Mouse (Mus musculus) ZHBTc4 (cell line): Measurements from ENCODE around the gene Hax1.

Experiments used
- DNase-seq: peaks from one replicate; pipeline ENCODE4 v3.0.0-alpha.2; 2011; ENCODE audit warnings: low read depth, low spot score

Gene Hax1

DNA sequence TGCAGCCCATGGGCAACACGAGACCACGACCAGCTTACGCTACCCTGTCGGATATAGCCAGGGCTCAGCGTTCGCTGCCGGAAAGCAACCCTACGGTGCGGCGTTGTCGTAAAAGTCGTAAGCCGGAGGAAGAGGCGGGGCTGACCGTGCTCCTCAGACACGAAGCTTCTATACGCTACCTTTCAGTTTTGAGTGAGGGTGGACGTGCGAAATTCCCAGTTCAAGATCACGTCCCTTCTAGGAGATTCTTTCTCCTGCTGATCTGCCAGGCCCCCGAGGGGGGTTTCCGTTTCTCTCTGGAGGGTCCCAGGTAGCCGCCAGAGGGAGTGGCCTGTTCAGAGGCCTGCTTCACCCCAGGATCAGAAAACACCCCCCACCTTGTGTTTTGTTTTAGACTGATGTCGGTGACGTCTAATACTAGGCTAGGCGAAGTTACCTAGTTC, at the start of gene Hax1:
Gene Hax1, minus strand, starts transcription at position 169 of the 443 bp plus-strand sequence.
- peak; percentile 98 for DNase-seq

DNA sequence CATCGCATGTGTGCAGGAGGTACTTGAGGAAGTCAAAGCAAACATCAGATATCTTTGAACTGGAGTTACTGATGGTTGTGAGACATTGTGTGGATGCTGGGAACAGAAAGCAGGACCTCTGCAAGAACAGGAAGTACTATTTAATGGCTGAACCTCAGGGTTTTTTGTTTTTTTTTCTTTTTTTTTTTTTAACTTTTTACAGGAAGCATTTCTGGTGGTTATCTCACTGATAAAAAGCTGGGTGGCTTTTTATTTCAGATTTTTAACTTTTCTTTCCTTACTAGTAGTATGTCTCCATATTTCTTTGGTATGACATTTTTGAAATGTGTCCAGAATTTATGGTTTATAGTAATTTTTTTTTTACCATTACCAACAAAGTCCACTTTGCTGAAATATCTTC, 37.7 kb upstream of the Hax1 start:
- no peak for DNase-seq

DNA sequence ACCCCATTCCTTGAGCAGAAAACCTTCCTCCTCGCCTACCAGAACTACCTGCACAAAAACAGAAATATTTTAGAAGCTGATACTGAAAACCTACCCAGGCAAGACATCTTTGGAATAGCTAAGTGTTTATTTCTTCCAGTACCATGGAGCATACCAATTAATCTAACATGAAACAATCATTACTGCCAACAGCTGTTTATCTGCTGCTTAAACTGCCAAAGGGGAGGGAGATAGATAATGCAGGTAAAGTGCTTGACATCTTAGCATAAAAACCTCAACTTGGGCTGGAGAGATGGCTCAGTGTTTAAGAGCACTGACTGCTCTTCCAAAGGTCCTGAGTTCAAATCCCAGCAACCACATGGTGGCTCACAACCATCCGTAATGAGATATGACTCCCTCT, 36.1 kb upstream of the Hax1 start:
- no peak for DNase-seq

DNA sequence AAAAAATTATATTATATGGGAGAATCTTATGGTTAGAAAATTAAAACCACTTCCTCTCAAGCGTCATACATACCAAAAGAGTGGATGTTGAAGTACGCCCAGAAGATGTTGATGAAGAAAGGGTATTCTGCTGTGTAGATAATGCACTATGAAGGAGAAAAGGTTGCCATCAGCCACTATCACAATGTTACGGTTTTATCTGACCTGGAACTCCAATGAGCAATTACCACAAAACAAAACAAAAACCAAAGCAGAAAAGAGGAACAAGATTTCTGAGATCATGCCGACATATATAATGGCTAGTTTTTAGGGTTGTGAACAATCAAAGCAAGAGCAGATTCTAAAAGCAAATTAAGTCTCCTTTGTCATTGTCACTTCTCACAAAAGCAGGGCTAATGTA, 18.0 kb upstream of the Hax1 start:
- DNase-seq, result no peak

DNA sequence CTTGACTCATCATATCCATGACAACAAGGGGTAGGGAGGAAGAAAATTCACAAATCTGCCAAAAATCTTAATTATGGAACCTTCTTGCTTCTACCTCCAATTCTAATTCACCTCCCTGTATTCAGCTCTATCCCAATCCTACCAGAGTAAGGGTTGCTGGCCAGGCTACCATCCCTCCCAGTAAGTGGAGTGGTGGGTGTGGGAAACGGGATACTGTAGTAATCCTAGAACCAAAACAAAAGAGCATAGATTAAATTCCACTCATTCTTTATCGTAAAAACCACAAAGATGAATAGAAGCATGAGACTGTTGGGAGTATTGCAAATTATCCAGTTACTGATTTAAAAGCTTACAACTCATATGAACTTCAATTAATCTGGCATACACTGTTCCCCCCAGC, 11.7 kb upstream of the Hax1 start:
- DNase-seq, result no peak

DNA sequence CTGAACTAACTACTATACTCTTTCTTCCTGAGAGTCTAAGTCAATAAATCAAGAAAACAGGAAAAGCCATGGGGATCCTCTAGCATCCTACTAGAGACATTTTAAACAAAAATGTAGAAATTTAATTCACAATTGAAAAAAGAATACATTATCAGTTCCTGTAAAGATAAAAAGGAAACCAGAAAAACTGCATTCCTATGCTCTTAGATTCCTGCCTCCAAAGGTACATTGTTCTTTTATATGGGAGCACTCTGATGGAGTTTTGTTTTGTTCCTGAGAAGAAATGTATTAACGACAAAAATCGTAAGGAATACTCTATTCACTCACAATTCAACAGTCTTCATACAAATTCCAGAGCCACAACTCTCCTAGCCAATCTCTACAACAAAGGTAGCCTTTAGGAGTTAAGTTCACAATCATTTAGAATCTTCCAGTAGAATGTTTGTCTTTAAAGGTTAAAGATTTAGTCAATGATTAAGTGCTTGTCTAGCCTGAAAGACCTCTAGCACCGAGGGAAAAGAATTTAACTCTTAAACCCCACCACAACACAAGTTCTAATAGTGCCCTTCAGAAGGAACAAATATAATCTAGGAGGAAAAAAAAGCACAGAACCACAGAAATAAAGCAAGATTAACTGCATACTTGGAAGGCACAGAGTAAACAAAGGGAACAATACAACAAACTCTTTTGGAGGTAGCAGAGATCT, 5.7 kb upstream of the Hax1 start:
- DNase-seq, result no peak

DNA sequence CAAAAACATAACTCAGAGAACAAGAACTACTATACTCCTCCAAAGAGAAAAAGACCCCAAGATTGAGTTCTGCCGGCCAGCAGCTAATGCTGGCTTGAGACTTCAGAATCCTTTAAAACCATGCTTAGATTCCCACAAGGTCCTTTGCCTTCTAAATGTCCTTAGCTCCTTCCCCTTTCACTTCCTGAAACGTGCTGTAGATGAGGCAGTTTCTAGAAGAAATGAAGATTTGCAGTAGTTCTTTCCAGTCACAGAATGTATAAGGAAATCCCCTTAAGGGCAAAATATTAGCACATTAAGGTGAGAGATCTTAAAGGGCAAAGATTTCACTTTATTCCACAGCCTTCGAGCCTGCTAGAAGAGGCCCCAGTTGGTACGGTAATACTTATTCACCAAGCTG, 1.2 kb upstream of the Hax1 start:
- DNase-seq, result no peak

DNA sequence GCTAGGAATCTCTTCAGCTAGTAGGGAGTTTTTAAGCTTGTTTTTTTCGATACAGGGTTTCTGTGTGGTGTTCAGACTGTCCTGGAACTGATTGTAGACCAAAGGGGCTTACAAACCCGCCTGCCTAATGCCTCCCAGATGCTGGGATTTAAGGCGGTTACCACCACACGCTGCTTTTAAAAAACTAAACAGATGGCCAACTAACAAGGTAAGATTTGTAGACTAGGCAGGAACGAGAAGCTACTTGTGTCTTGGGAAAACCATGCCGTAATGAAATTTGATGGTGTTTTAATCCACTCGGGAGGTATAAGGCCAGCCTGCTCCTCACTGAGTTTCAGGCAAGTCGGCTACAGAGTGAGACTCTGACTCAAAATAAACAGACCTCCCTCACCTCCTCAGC, 510 bp upstream of the Hax1 start:
- DNase-seq, result no peak

DNA sequence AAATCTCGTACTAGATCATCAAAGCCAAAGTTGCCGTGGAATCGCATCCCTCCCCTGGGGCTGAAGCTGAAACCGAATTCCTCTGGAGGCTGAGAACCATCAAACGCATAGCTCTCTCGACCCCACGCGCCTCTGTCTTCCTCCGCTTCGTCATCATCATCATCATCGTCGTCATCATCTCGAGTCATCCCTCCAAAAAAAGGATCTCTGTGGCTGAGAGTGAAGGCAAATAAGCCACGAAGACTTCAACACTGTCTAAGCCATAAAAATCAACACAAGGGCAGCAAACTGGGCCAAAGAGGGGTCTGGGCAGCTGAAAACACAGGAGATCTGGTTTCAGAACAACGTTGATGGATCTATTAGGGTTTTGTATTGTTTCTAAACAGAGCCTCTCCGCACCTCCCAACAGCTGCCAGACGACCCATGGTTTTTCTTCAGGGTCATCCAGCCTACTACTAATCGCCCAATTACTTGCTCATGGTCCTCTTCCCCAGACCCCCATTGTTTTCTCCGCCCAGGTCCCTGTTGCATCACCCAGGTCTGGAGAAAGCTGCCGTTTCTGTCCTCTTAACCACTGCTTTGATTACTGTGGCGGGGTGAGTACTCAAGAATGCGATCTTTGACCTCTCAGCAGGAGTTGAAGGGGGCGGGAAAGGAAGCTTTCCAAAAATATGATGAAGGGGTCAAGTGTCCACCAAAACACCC, 637 bp downstream of the Hax1 start:
- DNase-seq, result peak; percentile 76

DNA sequence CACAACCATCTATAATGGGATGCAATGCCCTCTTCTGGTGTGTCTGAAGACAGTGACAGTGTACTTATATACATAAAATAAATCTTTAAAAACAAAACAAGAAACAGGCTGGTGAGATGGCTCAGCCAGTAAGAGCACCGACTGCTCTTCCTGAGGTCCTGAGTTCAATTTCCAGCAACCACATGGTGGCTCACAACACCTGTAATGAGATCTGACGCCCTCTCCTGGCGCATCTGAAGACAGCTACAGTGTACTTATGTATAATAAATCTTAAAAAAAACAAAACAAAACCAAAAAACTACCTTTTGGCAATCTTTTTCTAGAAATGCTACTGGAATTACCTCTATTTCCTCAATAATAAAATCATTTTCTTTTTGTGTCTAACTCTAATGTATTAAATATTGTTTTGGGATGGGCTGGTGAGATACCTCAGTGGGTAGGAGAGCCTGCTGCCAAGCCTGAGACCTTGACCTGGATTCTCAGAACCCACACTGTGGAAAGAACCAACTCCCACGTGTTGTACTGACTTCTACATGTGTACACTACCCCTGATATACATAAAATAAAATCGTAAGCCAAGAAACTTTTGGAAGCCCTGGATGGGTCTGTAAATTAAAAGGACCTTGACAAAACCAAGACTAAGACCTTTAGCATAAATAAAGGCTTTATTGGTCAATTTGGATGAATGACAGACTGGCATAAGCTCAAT, 3.6 kb downstream of the Hax1 start:
- peak; percentile 50 for DNase-seq

DNA sequence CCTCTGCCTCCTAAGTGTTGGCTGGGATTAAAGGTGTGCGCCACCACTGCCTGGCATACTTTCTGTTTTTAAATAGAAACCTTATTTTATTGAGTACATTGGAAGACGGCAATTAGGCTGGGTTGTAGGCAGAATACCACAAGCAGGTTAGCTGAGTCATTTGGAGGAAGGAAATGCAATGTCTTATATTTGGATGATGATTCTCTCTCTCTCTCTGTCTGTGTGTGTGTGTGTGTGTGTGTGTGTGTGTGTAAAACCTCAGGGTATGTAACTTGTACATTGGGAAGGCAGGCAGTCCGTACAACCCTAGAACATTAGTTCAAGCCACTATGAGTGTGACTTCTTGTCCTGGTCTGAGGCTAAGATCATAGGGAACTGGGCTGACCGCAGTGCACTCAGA, 10.8 kb downstream of the Hax1 start:
- DNase-seq, result no peak

DNA sequence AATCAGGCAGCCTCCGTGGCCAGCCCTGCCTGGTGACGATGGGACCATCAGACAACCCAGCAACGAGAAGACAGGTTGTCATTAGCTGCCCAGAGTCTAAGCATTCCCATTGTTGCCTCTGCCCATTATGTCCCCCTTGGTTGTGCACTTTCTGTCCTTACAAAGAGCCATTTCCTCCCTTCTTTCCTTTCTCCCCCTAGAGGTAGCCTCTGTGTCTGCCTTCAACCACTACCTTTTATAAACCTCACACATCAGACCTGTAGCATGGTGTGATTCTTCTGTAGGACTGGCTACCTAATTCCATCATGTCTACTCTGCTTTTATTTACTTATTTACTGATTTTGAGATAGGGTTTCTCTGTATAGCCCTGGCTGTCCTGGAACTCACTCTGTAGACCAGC, 11.4 kb downstream of the Hax1 start:
- DNase-seq, result peak; percentile 36

DNA sequence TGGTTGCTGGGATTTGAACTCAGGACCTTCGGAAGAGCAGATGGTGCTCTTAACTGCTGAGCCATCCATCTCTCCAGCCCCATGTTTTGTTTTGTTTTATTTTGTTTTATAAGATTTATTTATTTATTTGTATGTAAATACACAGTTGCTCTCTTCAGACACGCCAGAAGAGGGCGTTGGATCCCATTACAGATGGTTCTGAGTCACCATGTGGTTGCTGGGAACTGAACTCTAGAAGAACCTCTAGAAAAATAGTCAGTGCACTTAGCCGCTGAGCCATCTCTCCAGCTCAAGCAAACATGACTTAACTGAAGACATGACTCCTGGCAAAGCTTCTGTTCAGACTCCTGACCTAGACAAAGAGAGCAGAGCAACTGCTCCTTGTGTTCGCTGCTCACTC, 16.2 kb downstream of the Hax1 start:
- DNase-seq, result peak; percentile 58

DNA sequence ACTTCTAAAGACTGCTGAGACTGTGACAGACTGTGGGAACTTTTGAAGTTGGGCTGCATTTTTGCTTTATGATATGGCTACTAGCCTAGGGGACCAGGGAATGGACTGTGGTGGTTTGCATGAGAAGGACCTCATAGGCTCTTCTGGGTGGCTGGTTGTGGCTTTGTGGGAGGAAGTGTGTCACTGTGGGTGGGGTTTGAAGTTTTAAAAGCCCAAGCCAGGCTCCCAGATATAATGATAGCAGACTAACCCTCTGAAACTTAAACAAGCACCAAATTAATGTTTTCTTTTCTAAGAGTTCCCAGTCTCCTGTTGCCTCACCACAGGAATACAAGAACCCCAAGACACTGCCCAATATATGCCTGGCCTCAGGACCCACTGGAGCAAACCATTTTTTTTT, 21.7 kb downstream of the Hax1 start:
- DNase-seq, result no peak

DNA sequence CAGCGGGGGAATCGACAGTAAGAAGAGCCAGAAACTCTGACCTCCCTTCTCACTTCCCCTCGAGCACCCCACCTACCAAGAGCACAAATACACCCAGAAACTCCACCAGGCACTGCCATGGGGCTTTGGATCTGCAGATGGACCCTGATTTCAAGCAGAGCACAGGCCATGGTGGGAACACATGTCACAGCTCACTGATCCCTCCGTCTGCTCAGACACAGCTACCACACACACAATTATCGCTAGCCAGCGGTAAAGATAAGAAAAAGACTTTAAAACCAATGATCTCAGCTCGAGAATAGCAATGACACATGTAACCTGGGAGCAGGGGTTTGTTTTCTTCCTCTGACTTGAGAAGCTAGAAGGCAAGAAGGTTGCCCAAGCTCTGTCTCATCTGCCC, 30.1 kb downstream of the Hax1 start:
- no peak for DNase-seq

DNA sequence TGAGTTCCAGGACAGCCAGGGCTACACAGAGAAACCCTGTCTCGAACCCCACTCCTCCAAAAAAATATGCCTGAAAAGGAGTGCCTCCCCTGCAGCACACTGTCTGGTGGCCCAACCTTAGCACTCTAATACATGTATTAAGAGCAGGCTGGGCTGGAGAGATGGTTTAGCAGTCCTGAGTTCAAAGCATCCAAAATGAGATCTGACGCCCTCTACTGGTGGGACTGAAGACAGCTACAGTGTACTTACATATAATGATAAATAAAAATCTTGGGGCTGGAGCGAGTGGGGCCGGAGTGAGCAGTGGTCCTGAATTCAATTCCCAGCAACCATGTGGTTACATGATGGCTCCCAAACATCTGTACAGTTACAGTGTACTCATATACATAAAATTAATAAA, 31.6 kb downstream of the Hax1 start:
- DNase-seq, result peak; percentile 88

DNA sequence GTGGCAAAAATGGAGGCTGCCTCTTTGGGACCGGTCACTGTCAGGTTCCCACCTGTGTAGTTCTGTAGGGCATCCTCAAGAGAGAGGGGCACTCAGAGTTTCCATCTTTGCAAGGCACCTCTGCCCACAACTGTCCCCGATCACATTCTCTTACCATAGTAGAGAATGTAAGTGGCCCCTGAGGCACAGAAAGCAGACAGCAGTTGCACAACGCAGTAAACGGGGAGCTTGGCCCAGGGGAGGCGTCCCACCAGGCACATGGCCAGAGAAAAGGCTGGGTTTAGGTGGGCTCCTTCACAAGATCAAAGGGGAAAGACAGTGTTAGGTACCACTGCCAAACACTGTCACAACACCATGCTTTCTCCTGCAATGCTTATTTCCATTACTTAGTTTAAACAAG, 32.6 kb downstream of the Hax1 start:
- DNase-seq, result no peak

DNA sequence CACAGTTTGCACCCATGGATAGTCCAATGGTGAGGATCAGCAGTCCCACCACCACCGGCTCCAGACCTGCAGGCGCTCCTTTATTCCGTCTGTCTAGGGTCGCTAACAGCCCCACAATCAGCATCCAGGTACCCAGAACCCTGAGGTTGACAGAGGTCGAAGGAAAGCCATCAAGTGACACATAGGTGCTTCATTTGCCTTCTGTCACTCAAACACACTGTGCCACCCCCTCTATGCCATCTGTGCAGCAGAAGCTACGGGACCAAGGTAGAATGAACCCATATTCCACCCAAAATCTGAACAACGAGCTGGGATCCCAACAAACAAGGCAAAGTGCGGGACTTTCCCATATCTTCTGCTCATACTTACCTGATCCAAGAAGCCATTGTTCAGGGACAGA, 33.0 kb downstream of the Hax1 start:
- DNase-seq, result no peak

DNA sequence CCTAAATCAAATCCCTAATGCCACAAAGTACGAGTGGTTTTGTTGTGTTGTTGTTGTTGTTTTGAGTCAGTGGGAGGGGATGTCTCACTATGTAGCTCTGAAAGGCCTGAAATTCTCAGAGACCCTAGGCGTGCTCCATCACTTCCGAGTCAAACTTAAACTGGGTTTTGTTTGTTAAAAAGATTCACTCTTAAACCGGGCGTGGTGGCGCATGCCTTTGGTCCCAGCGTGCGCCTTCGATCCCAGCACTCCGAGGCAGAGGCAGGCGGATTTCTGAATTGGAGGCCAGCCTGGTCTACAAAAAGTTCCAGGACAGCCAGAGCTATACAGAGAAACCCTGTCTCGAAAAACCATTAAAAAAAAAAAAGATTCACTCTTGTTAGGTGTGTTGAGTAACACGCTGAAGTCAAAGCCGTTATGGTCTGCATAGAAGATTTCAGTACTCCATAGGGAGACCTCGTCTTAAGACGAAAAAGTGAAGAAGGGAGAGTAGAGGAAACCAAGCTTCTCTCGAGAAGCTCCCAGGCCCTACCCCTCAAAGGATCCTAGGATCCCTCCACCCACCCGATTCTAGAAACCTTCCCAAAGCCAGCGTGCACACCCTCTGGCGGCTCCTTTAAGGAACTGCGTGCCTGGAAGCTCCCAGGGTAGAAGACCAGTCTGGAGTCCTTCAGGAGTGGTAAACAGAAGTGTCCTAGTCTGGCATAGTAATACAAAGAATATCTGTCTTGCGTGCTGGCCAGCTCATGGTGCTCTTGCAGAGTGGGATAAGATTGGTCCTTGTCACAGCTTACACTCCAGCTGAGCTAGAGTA, 34.4 kb downstream of the Hax1 start:
- DNase-seq, result peak; percentile 93

DNA sequence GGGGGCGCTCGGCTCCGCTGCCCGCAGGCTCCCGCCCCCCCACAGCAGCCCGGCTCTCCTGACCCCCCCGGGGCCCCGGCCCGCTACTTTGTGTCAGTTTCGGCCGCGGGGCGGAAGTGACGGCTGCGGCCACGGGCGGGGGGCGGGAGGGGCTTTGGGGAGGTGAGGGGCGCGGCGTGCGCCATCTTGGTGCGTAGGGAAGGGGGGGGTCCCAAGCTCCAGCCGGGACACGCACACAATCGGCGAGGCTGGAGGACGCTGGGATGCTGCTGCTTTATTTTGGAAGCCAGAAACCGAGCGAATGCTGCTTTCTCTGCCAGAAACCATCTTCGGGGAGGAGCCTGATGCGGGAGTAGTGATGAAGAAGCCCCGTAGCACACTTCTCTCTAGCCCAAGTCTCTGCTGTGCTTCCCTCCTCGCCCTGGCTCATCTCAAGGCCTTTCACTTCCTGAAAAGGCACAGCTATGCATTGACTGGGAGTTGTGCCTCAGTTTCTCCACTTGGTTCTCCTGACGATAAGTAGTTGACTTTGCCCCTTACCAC, 35.3 kb downstream of the Hax1 start, which contains the start of gene Atp8b2:
Gene Atp8b2, minus strand, starts transcription at position 288 of the 543 bp plus-strand sequence.
- DNase-seq, result peak; percentile 69

DNA sequence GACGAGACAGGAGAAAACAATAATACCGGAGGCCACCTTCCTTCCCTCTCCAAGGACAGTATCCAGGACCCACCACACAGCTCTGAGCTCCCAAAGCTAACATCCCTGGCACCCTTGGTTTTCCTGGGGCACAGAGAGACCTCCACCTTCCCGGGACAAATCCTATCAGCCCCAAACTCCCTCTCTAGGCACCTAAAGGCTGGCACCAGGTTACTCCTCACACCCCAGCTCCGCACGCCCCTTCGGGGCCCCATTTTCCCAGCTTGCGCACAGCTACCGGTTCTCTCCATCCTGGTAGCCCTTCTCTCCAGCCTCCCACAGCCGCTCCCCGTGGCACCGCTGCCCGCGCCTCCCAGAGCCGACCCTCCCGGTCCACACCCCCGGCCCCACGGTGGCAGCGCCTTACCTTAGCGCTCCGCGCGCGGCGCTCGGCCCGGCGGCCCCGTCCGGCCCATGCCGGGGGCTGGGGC, 35.8 kb downstream of the Hax1 start:
- no peak for DNase-seq
